Mouse (Mus musculus) bone marrow, adult 2 months (tissue): ENCODE measurements at regions not wholly inside any gene's neighbourhood (a gene's known extent, or its start where the extent isn't known, plus 50 kb on each side); places are given as distances from the start of the nearest gene placed in this dataset.

Experiments
- CTCF ChIP-seq: fragments of 200-500 bp; IDR thresholded peaks from 2 replicates; pipeline ENCODE4 v1.5.1; 2011; ENCODE audit warnings: low read length, control low read depth; ENCODE audit not compliant: control insufficient read depth, insufficient read depth
- POLR2A ChIP-seq: fragments of 200-500 bp; IDR thresholded peaks from 2 replicates; pipeline ENCODE4 v1.6.1; 2011; ENCODE audit warnings: low read depth, mild to moderate bottlenecking, control low read depth, low read length, borderline replicate concordance; ENCODE audit not compliant: control insufficient read depth

DNA sequence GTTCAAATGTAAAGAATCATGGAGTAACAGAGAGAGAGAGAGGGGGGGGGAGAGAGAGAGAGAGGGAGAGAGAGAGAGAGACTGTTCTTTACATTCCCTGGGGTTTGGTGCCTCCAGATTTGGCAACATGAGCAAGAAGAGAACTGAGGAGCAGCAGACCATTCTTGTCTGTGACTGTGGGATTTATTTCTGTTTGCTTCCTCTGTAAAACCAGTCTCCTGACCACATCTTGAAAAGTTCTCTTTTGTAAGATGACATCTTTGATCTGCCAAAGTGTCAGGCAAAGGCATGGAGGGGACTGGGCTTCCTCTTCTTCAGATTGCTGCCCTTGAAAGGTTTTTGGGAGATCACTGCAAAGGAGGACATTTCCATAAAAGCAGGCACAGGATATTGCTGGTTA is 376.3 kb downstream of the Kcnj2 start:
- TF ChIP-seq CTCF = no peak
- TF ChIP-seq POLR2A = no peak
